Mouse (Mus musculus): ENCODE results near the gene Hfm1.

DNA sequence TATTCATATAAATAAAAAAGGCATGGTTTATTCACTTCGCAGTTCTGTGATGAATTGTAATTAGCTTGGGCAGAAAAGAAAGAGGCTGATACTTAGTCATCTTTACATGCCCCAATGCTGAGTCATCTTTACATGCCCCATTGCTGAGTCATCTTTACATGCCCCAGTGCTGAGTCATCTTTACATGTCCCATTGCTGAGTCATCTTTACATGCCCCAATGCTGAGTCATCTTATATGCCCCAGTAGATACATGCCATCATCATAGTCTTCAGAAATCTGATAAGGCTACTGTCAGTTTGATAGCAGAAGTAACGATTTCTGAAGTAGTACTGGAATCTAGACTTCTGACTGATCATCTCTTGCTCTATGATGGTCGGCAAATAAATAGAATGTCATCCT lies 72.8 kb downstream of the Hfm1 start:
- TF ChIP-seq CTCF (IDR thresholded peaks at IDR 0.05; ENCODE audit: extremely low read depth, insufficient read depth, insufficient read length, insufficient replicate concordance) (no peak), POLR2A (IDR thresholded peaks at IDR 0.05; ENCODE audit: low read depth, low read length) (no peak)

All from spleen, adult 2 months (tissue).